Mouse (Mus musculus) cerebellum, adult 18-20 months (tissue): Measurements from ENCODE around the gene Ubap1l.

ENCODE experiments used
- DNase-seq, 2 experiments: peaks; one replicate each; pipeline ENCODE4 v3.0.0; 2021

The Ubap1l gene

DNA sequence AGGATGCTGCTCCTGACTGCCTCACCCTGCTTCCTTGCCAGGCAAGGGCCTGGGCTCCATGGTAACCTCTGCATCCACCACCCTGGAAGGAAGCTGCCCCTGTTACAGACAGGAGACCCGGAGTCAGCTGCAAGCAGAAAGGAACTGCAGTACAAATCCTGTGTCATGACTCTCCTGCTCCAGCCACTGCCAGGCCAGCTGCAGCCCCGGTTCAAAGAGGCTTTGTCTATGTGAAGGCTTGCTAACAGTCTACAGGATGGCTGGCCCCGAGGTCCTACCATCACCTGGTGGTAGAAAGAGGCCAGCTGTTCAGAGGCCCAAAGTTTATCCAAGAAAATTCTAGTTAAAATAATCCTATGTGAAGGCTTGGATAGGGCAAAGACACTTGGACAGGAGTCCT lies 50.5 kb downstream of the Ubap1l start:
- no peak for DNase-seq

GRCm38 (mm10) chr9:65417738-65418137 lies 56.9 kb downstream of the Ubap1l start:
- no peak for DNase-seq

- DNase-seq, result no peak
Measured at GRCm38 (mm10) chr9:65419633-65420032, 58.8 kb downstream of the Ubap1l start.

- DNase-seq, result no peak
Measured at GRCm38 (mm10) chr9:65422760-65423501, 62.1 kb downstream of the Ubap1l start, which contains the start of gene Slc51b. TSS of gene Slc51b (minus strand) at chr9:65422955.

DNA sequence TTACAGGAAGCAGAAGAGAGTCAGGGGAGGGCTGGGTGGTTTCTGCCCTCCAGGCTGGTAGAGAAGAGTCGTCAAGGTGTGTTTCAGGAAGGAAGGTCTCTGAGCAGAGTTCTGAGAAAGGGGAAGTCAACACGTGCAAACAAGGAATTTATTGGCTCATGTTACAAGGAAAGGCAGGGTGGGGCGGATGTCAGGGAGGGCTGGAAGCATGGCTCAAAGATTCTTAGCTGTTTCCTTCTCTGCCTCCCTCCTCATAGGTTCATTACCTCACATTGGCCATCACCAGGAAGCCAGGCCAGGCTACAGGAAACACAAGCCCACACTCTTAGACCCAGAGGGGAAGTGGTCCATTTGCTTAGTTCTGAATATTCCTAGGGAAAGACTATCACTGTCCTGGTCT lies 63.6 kb downstream of the Ubap1l start:
- no peak for DNase-seq

- DNase-seq, result no peak
Measured at GRCm38 (mm10) chr9:65427511-65427910, 66.7 kb downstream of the Ubap1l start.

DNA sequence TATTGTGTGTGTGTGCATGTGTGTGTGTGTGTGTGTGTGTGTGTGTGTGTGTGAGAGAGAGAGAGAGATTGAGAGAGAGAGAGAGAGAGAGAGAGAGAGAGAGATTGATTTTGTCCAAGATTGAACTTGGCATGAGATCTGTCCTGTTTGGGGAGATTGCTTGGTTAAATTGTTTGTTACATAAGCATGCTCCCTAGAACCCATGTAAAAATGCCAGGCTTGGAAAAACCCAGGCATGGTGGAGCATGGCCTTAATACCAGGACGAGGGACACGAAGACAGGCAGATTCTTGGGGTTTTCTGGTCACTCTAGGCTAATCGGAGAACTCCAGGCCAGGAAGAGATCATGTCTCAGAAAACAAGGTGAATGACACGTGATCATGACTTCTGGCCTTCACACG lies 67.2 kb downstream of the Ubap1l start:
- no peak for DNase-seq
